Mouse (Mus musculus): ENCODE measurements at regions not wholly inside any gene's neighbourhood (a gene's known extent, or its start where the extent isn't known, plus 50 kb on each side); places are given as distances from the start of the nearest gene placed in this dataset.
"Not testable (repeated sequence)": the region's sequence is repeated elsewhere in the genome, so short reads cannot be mapped to it uniquely, and the experiment has no call there.

DNA sequence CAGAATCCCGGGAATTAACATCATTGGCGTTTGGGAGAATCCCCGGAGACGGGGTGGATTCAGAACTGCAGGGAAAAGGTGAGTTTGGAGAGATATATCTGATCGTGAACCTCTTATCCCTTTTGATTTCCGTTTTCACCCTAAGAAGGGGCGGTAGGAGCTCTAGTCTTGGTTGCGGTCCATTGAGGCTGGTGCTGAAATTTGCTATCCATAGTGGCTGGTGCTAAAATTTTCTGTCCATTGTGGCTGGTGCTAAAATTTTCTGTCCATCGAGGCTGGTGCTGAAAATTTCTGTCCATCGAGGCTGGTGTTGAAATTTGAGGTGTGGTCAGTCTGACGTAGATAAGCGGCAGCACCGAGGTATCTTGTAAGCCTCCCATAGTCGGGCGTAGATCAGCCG is 834.1 kb upstream of the Snrpn start:
- peak; percentile 17 for DNase-seq
- ATAC-seq (ENCODE audit: insufficient read depth) = not testable (repeated sequence)
- WGBS = 72% methylated on average over 16 of the region's 16 CpGs

GRCm38 (mm10) chr7:60961188-60961587 is 821.2 kb upstream of the Snrpn start:
- H3K4me2 ChIP-seq = no peak overlapping the region
- H3K4me1 ChIP-seq (ENCODE audit: insufficient read depth) = no peaks in the 10 kb centered on the region
- no peaks in the 10 kb centered on the region for H3K36me3 ChIP-seq (ENCODE audit: insufficient read depth)
- DNase-seq (no peak), ATAC-seq (ENCODE audit: insufficient read depth) (no peak)
- H3K9ac ChIP-seq = no peak overlapping the region
- no peak for TF ChIP-seq CTCF (IDR thresholded peaks at IDR 0.05; ENCODE audit: low read depth)
- H3K9me3 ChIP-seq (ENCODE audit: low read depth, low read length) = no peaks in the 10 kb centered on the region
- no peak overlapping the region for H3K27ac ChIP-seq (ENCODE audit: low read depth)
- no peaks in the 10 kb centered on the region for H3K27me3 ChIP-seq (ENCODE audit: insufficient read depth, low read length)
- 69% methylated on average over 4 of the region's 4 CpGs for WGBS
- H3K4me3 ChIP-seq (ENCODE audit: low read depth, low read length) = no peak overlapping the region

More for the DNA sequence above, 834.1 kb upstream of the Snrpn start:
- not testable (repeated sequence) for H3K36me3 ChIP-seq (ENCODE audit: insufficient read depth); H3K9me3 ChIP-seq (ENCODE audit: low read depth, low read length); H3K4me1 ChIP-seq (ENCODE audit: insufficient read depth); H3K27ac ChIP-seq (ENCODE audit: low read depth); H3K9ac ChIP-seq; H3K4me2 ChIP-seq; H3K27me3 ChIP-seq (ENCODE audit: insufficient read depth, low read length); H3K4me3 ChIP-seq (ENCODE audit: low read depth, low read length)

- no peak overlapping the region for H3K9ac ChIP-seq
- H3K36me3 ChIP-seq (ENCODE audit: insufficient read depth) = no peaks in the 10 kb centered on the region
- DNase-seq (no peak), ATAC-seq (ENCODE audit: insufficient read depth) (no peak)
- no peak overlapping the region for H3K27ac ChIP-seq (ENCODE audit: low read depth)
- TF ChIP-seq CTCF (IDR thresholded peaks at IDR 0.05; ENCODE audit: low read depth) = no peak
- H3K27me3 ChIP-seq (ENCODE audit: insufficient read depth, low read length) = no peaks in the 10 kb centered on the region
- H3K4me2 ChIP-seq = no peak overlapping the region
- no peak overlapping the region for H3K4me3 ChIP-seq (ENCODE audit: low read depth, low read length)
- 64% methylated on average over 3 of the region's 3 CpGs for WGBS
- H3K4me1 ChIP-seq (ENCODE audit: insufficient read depth) = no peaks in the 10 kb centered on the region
- no peaks in the 10 kb centered on the region for H3K9me3 ChIP-seq (ENCODE audit: low read depth, low read length)
These were observed 799.9 kb upstream of the Snrpn start for GRCm38 (mm10) chr7:60939764-60940457.
